Mouse (Mus musculus) MEL (cell line): ENCODE data around the gene Plcb3.

Source experiments
- EP300 ChIP-seq, 2 experiments: IDR thresholded peaks; 2 replicates each; pipeline ENCODE4 v1.6.1; 2011; ENCODE audit warnings: improper control_type of control experiment in 2 of 2, low read length in 2 of 2, low read depth in 1 of 2, mild to moderate bottlenecking in 1 of 2
- POLR2A ChIP-seq, 2 experiments: IDR thresholded peaks; 2 replicates each; pipeline ENCODE4 v1.6.1; 2011 to 2012; ENCODE audit warnings: low read length in 2 of 2, mild to moderate bottlenecking in 2 of 2, control low read depth in 1 of 2, improper control_type of control experiment in 1 of 2, low read depth in 1 of 2, moderate library complexity in 1 of 2; ENCODE audit not compliant: control insufficient read depth in 1 of 2, insufficient read depth in 1 of 2, poor library complexity in 1 of 2
- TCF12 ChIP-seq: IDR thresholded peaks from 2 replicates; pipeline ENCODE4 v1.6.1; 2014; ENCODE audit warnings: low read depth, mild to moderate bottlenecking, inconsistent platforms, low read length, improper control_type of control experiment, moderate library complexity
- ZNF384 ChIP-seq: IDR thresholded peaks from 2 replicates; pipeline ENCODE4 v1.6.1; 2012; ENCODE audit warnings: low read depth, mild to moderate bottlenecking, inconsistent platforms, low read length, improper control_type of control experiment

DNA sequence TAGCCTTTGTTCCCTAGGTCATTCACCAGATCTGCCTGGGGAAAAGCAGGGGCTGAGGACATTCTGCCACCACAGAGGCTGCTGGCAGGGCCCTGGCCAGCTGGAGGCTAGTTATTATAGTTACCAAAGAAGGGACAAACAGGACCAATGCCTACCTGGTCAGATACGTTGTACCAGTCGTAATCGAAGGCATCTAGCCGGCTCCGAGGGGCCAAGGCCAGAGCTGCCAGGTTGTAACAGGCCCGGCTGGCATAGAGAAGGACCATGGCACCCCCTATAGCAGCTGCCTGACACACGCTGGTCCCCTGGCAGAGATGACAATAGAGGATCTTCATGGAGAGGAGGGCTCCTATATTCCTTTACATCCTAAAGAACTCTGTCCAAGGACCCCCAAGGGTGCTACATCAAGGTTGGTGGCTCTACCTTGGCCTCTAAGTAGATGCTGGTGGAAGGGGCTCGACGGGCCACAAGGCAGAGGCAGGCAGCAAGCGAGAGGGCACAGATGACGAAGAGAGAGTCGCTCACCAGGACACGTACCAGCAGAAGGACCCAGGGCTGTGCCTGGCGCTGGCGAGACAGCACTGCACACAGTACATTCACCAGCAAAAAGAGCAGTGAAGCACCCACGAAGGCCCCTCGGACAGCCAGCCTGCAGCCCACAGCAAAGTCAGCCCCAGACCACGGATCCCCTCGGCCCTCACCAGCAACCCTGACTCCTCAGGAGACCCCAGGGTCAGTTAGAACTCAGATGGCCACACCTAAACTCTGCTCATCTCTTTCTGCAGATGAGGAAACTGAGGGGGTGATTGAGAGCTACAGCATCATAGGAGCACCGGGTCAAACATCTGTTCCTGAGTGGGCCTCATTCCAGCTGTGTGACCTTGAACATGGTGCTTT is 36.9 kb downstream of the Plcb3 start:
- TF ChIP-seq ZNF384: no peak
- no peak for TF ChIP-seq POLR2A (IDR thresholded peaks at IDR 0.05; ENCODE audit: control insufficient read depth in 1 of 2, insufficient read depth in 1 of 2, low read depth in 1 of 2, low read length in 2 of 2, poor library complexity in 1 of 2)
- no peak for TF ChIP-seq TCF12
- TF ChIP-seq EP300 (IDR thresholded peaks at IDR 0.05; ENCODE audit: low read depth in 1 of 2, low read length in 2 of 2): no peak
